ENCODE assay signal across 10 mouse cellular contexts in the genomic region with DNA sequence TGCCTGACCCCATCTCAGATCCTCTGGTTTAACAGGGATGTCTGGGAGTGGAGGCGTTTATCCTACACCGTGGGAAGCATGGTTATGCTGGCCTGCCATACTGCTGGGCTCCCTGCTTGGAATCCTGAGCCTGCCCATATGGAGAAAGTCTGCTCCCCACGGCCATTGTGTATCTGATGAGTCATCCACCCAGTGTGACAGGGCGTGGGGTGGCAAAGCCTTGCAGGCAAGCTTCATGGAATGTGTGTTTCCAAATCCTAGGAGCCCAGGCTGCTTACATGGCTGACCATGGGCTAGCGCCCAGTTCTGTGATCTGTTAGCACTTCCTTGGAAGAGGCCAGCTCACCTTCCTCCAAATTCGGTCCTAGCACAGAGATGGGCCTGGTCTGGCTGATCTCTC.
DNase-seq lines count a peak whose midpoint lies in the region.
"Had no signal": no experiment of that assay in that cellular context is flagged by ENCODE, and none has a peak within 500 bp of the region (broad histone marks: within the 10 kb centered on the region; RNA-seq: fewer than 3 reads in every experiment).

No protein-coding gene starts in this region.

- peak; percentile 65 for DNase-seq in cerebellum, adult 11-12 months
- DNase-seq in cerebellum, postnatal 4 days (ENCODE audit: low spot score in 2 of 2): no peak
- peak; percentile 72 for DNase-seq in 3T3-L1 (ENCODE audit: low read depth, low spot score)
- peak; percentile 60 for DNase-seq in ZHBTc4 (ENCODE audit: low read depth, low spot score)
- peak; percentile 52 to 67 for DNase-seq in cerebellum, postnatal 36 days
- DNase-seq in right cerebral cortex, postnatal 14 days: no peak
- DNase-seq in heart, adult 9 months (ENCODE audit: low spot score in 2 of 2): no peak
- DNase-seq in kidney, adult 11 months: no peak
- DNase-seq: kidney, adult 9 months; lung, embryonic 14.5 days had no signal

Comparison
In these comparisons a context has a peak if more than half of its experiments do, and no peak if none do; other contexts are left out.
1. DNase-seq: peak in cerebellum, adult 11-12 months (single experiment), 3T3-L1 (single experiment), ZHBTc4 (single experiment) and cerebellum, postnatal 36 days (2 of 2); none in cerebellum, postnatal 4 days (0 of 2), right cerebral cortex, postnatal 14 days (single experiment), heart, adult 9 months (0 of 2) and kidney, adult 11 months (single experiment).